Mouse (Mus musculus) retina, adult 2 months (tissue): ENCODE measurements around the gene Selenbp2.
"Not testable (repeated sequence)": the region's sequence is repeated elsewhere in the genome, so short reads cannot be mapped to it uniquely, and the experiment has no call there.

ENCODE experiments used
- DNase-seq: peaks from one replicate; pipeline ENCODE4 v3.0.0-alpha.2; 2012; ENCODE audit warnings: low read depth, low spot score

Gene Selenbp2

GRCm38 (mm10) chr3:94690616-94691247 is 2.6 kb upstream of the Selenbp2 start:
- DNase-seq: no peak

DNA sequence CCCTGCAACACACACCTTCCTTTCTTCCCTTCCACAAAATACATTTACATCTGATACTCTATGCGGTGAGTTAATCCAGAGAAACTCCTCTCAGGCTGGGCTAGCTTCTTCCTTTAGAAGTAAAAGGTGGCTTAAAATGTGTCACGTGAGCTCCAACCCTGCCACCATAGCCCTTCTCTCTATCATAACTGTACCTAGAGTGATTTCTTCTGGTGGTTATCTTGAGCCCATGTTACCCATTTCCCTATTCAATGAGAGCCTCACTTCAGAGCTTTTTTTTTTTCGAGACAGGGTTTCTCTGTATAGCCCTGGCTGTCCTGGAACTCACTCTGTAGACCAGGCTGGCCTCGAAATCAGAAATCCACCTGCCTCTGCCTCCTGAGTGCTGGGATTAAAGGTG is 1.7 kb upstream of the Selenbp2 start:
- not testable (repeated sequence) for DNase-seq

DNA sequence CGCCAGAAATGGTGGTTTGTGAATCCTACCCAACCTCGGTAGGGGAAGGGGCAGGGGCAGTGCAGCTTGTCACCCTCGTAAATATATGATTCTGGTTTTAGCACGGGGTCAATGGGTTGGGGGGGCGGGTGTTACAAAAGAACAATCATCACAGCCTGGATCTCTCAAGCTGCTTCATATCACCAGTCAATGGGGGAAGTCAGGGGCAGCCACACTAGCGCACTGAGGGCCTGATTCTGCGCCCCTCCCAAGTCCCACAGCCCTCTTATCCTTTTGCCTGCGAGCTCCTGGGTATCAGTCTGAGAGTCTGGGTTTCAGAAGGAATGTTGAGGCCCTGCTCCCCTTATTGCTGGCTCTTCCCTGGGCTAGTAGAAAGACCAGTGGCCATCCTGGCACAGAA is 518 bp downstream of the Selenbp2 start:
- not testable (repeated sequence) for DNase-seq

GRCm38 (mm10) chr3:94695591-94695990 is 2.2 kb downstream of the Selenbp2 start:
- DNase-seq: not testable (repeated sequence)

- DNase-seq: not testable (repeated sequence)
Measured at GRCm38 (mm10) chr3:94696257-94696656, 2.9 kb downstream of the Selenbp2 start.

- not testable (repeated sequence) for DNase-seq
Measured at GRCm38 (mm10) chr3:94702163-94702810, 8.9 kb downstream of the Selenbp2 start.

GRCm38 (mm10) chr3:94702856-94703255 is 9.5 kb downstream of the Selenbp2 start:
- DNase-seq: no peak

- DNase-seq: not testable (repeated sequence)
Measured at GRCm38 (mm10) chr3:94703364-94703763, 10.0 kb downstream of the Selenbp2 start.

- not testable (repeated sequence) for DNase-seq
Measured at GRCm38 (mm10) chr3:94710591-94710990, 17.2 kb downstream of the Selenbp2 start.

DNA sequence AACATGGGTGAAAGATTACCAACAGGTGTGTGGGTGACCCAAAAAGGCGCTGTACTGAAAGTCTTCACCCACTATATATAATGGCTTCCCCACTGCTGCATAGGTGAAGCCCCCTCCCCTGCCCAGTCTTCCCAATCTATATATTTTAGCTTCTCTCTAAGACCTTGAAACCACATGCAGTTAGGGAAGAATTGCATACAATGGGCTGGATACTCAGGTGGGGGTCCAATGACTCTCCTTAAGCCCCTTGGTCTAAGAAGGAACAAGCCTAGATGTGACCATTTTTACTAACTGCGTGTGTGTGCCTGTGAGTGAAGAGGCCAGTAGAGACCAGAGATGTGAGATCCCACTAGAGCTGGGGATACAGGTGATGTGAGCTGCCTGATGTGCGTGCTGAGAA is 20.1 kb downstream of the Selenbp2 start:
- DNase-seq: not testable (repeated sequence)

DNA sequence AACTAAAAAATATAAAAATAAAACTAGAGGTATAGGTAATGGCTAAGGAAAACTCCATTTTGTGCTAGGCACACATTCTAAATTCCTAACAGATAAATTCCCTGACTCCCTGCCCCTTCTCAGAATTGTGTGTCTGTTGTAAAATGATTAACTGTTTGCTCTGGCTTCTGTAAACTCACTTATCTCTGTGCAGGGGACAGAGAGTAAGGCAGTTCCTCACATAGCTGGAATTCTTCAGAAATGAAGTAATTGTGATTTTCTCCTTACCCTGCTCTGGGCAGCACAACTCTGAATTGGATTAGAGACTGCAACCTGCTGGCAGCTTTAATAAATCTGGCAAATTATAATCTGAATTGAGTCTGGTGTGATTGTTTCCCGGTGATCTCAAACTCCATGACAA is 24.9 kb downstream of the Selenbp2 start:
- not testable (repeated sequence) for DNase-seq

- not testable (repeated sequence) for DNase-seq
Measured at GRCm38 (mm10) chr3:94723637-94724036, 30.3 kb downstream of the Selenbp2 start.

- DNase-seq: no peak
Measured at GRCm38 (mm10) chr3:94745691-94746090, 52.3 kb downstream of the Selenbp2 start.
